18 mouse cellular contexts compared by ENCODE assay signal in genomic region chrX:60750456-60750855, GRCm38 (mm10).
"Had no signal": no experiment of that assay in that cellular context is flagged by ENCODE, and none has a peak within 500 bp of the region (broad histone marks: within the 10 kb centered on the region; RNA-seq: fewer than 3 reads in every experiment).

No protein-coding gene starts in this region.

- H3K27me3 ChIP-seq: kidney, embryonic 15.5 days; limb, embryonic 13.5 days; liver, embryonic 13.5 days; midbrain, embryonic 12.5 days; neural tube, embryonic 12.5 days; neural tube, embryonic 15.5 days had no signal

- H3K9ac ChIP-seq: kidney, embryonic 15.5 days; limb, embryonic 13.5 days; liver, embryonic 13.5 days; midbrain, embryonic 12.5 days; neural tube, embryonic 12.5 days; neural tube, embryonic 15.5 days had no signal

- DNase-seq: kidney, adult 11 months; kidney, adult 8-10 months; kidney, postnatal 10 days; kidney, postnatal 36 days; left cerebral cortex, postnatal 4 days; liver, embryonic 13.5 days; lung, adult 2 months; lung, postnatal 14 days; lung, postnatal 4 days; right cerebral cortex, adult 18-20 months; right cerebral cortex, postnatal 25 days; thymus, adult 18-20 months; thymus, postnatal 36 days had no signal

- H3K36me3 ChIP-seq: kidney, embryonic 15.5 days; limb, embryonic 13.5 days; liver, embryonic 13.5 days; midbrain, embryonic 12.5 days; neural tube, embryonic 12.5 days; neural tube, embryonic 15.5 days had no signal

- H3K9me3 ChIP-seq: kidney, embryonic 15.5 days; limb, embryonic 13.5 days; liver, embryonic 13.5 days; midbrain, embryonic 12.5 days; neural tube, embryonic 12.5 days; neural tube, embryonic 15.5 days had no signal

- H3K27ac ChIP-seq: kidney, embryonic 15.5 days; limb, embryonic 13.5 days; liver, embryonic 13.5 days; midbrain, embryonic 12.5 days; neural tube, embryonic 12.5 days; neural tube, embryonic 15.5 days had no signal

- H3K4me1 ChIP-seq: kidney, embryonic 15.5 days; limb, embryonic 13.5 days; liver, embryonic 13.5 days; midbrain, embryonic 12.5 days; neural tube, embryonic 12.5 days; neural tube, embryonic 15.5 days had no signal

- H3K4me2 ChIP-seq: kidney, embryonic 15.5 days; limb, embryonic 13.5 days; liver, embryonic 13.5 days; midbrain, embryonic 12.5 days; neural tube, embryonic 12.5 days; neural tube, embryonic 15.5 days had no signal

- H3K4me3 ChIP-seq: kidney, embryonic 15.5 days; limb, embryonic 13.5 days; liver, embryonic 13.5 days; midbrain, embryonic 12.5 days; neural tube, embryonic 12.5 days; neural tube, embryonic 15.5 days had no signal
